Mouse (Mus musculus) limb, embryonic 14.5 days (tissue): ENCODE results near the gene 1700042G07Rik. TPM values are rescaled to one million over a fixed set of nuclear protein-coding genes. Genes with fewer than 3 reads are reported as not detected.

Experiments
- ATAC-seq: fragments of 200-750 bp; cut with Nextera tagmentation; 2 replicates; pipeline ENCODE4 v1.8.0; 2017; ENCODE audit warnings: low read depth, moderate number of reproducible peaks, moderate TSS enrichment; ENCODE audit not compliant: low FRiP score
- DNase-seq: peaks from one replicate; pipeline ENCODE4 v3.0.0-alpha.2; 2015; ENCODE audit warnings: low spot score
- H3K27ac ChIP-seq: fragments of 300-500 bp; sonication (generic); replicated peaks from 2 replicates; pipeline ENCODE4 v1.5.1; 2014; ENCODE audit warnings: low read depth, mild to moderate bottlenecking, low read length, moderate library complexity, mixed read lengths
- H3K27me3 ChIP-seq: fragments of 300-500 bp; sonication (generic); 2 replicates; pipeline ENCODE4 v1.6.1; 2014; ENCODE audit warnings: low read length, mixed read lengths; ENCODE audit not compliant: control insufficient read depth, insufficient read depth
- H3K36me3 ChIP-seq: fragments of 300-500 bp; sonication (generic); 2 replicates; pipeline ENCODE4 v1.6.1; 2014; ENCODE audit warnings: mild to moderate bottlenecking, low read length, moderate library complexity, mixed read lengths; ENCODE audit not compliant: control insufficient read depth, insufficient read depth
- H3K4me1 ChIP-seq: fragments of 300-500 bp; sonication (generic); 2 replicates; pipeline ENCODE4 v1.6.1; 2014; ENCODE audit warnings: antibody characterized with exemption, low read length, mixed read lengths; ENCODE audit not compliant: control insufficient read depth, insufficient read depth
- H3K4me2 ChIP-seq: fragments of 300-500 bp; sonication (generic); replicated peaks from 2 replicates; pipeline ENCODE4 v1.6.1; 2014; ENCODE audit warnings: low read depth, mild to moderate bottlenecking, low read length, moderate library complexity; ENCODE audit not compliant: severe bottlenecking
- H3K4me3 ChIP-seq: fragments of 300-500 bp; sonication (generic); replicated peaks from 2 replicates; pipeline ENCODE4 v1.5.1; 2014; ENCODE audit warnings: low read length
- H3K9ac ChIP-seq: fragments of 300-500 bp; sonication (generic); 2 replicates; pipeline ENCODE4 v1.6.1; 2014; ENCODE audit warnings: mild to moderate bottlenecking, low read depth, low read length, moderate library complexity; ENCODE audit not compliant: severe bottlenecking
- H3K9me3 ChIP-seq: fragments of 300-500 bp; sonication (generic); 2 replicates; pipeline ENCODE4 v1.6.1; 2016; ENCODE audit warnings: low read length; ENCODE audit not compliant: control insufficient read depth
- POLR2A ChIP-seq: fragments of 200-500 bp; IDR thresholded peaks from 2 replicates; pipeline ENCODE4 v1.8.0; 2012; ENCODE audit warnings: inconsistent platforms, mild to moderate bottlenecking, moderate library complexity, borderline replicate concordance; ENCODE audit not compliant: insufficient read depth, insufficient read length; ENCODE audit errors: extremely low read depth
- WGBS: fragments of 180-500 bp; shearing (Covaris S2); extraction: QIAGEN DNeasy Blood & Tissue Kit; methylation state at CpG from one replicate; pipeline ENCODE4 v1.1.7; 2014; 5-methylcytosine and 5-hydroxymethylcytosine counted together
- polyA plus RNA-seq, 2 experiments: library from polyadenylated mRNA; depleted of rRNA in 1 of 2; stranded (reverse) in 1 of 2; unstranded in 1 of 2; fragments of >200 nt; fragmentation: Nextera tagmentation in 1 of 2; extraction: Ambion mirVana in 1 of 2; gene quantifications; 2 replicates each; pipeline versions ENCODE4 v1.2.1 to v1.2.3; 2012 to 2014

1700042G07Rik gene
- polyA plus RNA-seq, 2 experiments = not detected

DNA sequence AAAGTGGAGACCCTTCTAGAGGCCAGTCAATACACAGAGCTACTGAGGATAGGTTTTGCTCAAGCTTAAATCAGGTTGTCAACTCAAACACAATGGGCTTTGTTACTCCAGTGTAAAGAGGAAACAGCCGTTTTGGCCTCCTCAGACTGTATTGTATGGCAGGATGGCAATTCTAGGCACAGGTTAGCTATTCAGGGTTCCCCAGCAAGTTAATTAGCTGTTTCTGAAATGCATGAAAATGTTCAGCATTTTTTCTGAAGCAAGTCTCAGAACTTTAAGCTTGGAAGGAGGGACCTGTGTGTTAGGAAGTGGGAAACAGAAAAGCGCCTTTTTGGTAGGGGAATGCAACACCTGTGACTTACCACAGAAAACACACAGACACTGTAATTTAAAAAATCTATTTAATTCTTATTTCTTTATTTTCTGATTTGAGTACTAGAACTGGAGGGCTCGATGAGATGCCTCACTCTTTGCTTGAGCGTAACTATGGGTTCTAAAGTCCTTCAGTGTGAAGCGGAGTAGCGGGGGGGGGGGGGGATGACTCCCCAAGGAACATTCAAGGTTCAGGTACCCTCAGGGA is 47.0 kb downstream of the 1700042G07Rik start:
- Histone ChIP-seq H3K9me3 (no peaks in the 10 kb centered on the region), H3K4me2 (peak overlapping the region; percentile 74), H3K9ac (peak overlapping the region; percentile 95), H3K27ac (peak overlapping the region; percentile 99), H3K4me3 (peak overlapping the region; percentile 76), H3K27me3 (no peaks in the 10 kb centered on the region), H3K4me1 (0 out of 2 replicates have a peak, but pooled peaks cover 4% of the 10 kb centered on the region), H3K36me3 (no peaks in the 10 kb centered on the region)
- ATAC-seq (no peak), DNase-seq (peak; percentile 8)
- 7% methylated on average over 6 of the region's 6 CpGs for WGBS
- TF ChIP-seq POLR2A = no peak

DNA sequence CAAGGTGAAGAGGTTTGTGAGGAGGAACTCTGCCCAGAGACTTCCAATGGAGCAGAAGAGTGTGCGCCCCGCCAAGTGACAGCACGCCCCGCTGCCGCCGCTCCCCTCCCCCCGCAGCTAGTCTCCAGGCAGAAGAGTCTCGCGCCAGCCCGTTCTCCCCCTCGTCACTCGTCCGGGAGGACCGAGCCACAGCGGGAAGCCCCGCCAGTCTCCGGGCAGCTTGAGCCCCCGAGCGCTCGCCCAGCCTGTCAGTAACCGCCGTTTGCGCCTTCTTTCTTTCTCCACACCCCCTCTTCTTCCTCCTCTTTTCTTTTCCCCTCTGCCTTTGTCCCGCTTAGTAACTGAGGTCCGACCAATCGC is 47.6 kb downstream of the 1700042G07Rik start:
- Histone ChIP-seq H3K4me2 (peak overlapping the region; percentile 74), H3K27me3 (no peaks in the 10 kb centered on the region), H3K4me3 (peak overlapping the region; percentile 76), H3K9ac (peak overlapping the region; percentile 95), H3K27ac (peak overlapping the region; percentile 99), H3K36me3 (no peaks in the 10 kb centered on the region), H3K9me3 (no peaks in the 10 kb centered on the region), H3K4me1 (0 out of 2 replicates have a peak, but pooled peaks cover 4% of the 10 kb centered on the region)
- WGBS = 2% methylated on average over 22 of the region's 26 CpGs
- ATAC-seq (peak; percentile 58), DNase-seq (no peak)
- TF ChIP-seq POLR2A = peak; percentile 92; the same call in 1 of the 2 replicates

DNA sequence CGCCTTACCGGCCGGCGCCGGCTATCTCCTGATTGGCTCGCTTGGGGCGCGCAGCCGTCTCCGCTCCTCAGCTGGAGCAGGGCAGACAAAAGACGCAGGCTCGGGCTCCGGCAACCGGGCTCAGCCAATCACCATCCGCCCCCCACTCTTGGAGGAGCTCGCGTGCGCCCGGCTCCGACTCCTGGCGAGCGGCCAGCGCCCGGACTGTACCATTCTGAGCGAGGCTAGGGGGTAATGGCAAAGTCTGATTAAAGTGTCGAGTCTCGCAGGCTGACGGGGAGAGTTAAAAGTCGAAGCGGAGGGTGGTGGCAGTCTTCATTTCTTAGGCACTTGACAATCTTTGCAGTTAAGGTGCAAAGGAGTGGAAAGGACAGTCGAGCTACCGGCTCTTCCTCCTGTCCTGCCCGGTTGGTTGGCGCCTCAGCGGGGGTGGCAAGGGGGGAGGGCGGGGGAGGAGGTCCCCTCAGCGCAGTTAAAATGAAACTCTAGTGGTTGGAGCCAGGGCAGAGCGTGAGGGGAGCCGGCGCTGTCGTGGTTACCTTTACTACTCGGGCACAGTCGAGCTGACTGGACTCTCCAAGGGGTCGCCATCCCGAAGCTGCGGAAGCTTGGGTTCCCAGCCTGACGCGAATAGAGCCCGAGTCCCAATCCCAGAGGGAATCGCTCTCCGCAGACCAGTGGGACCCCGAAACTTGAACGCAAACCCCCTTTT is 48.1 kb downstream of the 1700042G07Rik start, which contains the start of gene Pik3r3:
TSS of gene Pik3r3 (plus strand) at position 479 of the 712 bp plus-strand sequence.
- Histone ChIP-seq H3K27me3 (no peaks in the 10 kb centered on the region), H3K4me2 (peak within 1 kb of the TSS; percentile 74), H3K4me1 (0 out of 2 replicates have a peak, but pooled peaks cover 4% of the 10 kb centered on the region), H3K9me3 (no peaks in the 10 kb centered on the region), H3K27ac (peak within 1 kb of the TSS; percentile 99), H3K36me3 (no peaks in the 10 kb centered on the region), H3K9ac (peak within 1 kb of the TSS; percentile 95), H3K4me3 (peak within 1 kb of the TSS; percentile 76)
- peak; percentile 100 for ATAC-seq
- WGBS = under 1% methylated on average over 52 of the region's 53 CpGs
- DNase-seq = peak; percentile 99
- peak; percentile 99 for TF ChIP-seq POLR2A

DNA sequence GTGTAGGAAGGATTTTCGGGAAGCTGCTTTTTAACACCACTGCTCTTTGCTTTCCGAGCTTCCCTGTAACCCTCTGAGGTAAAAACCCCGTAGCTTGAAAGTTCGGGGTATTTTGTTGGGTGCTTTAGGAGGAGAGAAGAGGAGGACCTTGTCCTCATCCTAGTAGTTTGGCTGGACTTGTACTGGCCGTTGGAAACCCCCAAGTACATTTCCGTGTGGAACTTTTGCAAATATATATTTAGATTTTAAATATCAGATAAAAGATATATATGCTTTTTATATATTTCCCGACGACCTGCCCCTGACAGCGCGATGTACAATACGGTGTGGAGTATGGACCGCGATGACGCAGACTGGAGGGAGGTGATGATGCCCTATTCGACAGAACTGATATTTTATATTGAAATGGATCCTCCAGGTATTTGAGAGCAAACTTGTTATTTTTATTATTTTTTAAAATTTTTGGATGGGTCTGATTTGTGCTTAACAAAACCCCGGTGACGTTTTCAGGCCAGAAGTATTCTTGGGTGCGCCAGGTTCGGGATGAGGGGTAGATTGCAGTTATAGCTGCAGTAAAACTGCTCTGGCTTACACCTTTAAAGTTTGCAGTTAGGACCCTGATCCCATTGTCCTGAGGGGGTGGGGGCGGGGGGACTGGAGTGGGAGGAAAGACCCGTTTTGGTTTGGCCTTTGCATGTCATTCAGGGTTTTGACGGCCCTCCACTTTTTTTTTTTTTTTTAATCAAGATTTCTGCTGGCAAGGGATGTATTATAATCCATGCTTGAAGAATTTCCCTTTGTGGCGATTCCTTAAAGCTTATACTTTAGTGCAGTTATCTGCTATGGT is 49.0 kb downstream of the 1700042G07Rik start:
- TF ChIP-seq POLR2A = no peak
- no peaks in the 10 kb centered on the region for H3K9me3 ChIP-seq
- H3K4me1 ChIP-seq = 0 out of 2 replicates have a peak, but pooled peaks cover 4% of the 10 kb centered on the region
- WGBS = under 1% methylated on average over 23 of the region's 23 CpGs
- H3K27ac ChIP-seq = peak overlapping the region; percentile 99
- no peaks in the 10 kb centered on the region for H3K27me3 ChIP-seq
- H3K36me3 ChIP-seq = no peaks in the 10 kb centered on the region
- ATAC-seq = no peak
- peak overlapping the region; percentile 95 for H3K9ac ChIP-seq
- DNase-seq = peak; percentile 23
- peak overlapping the region; percentile 76 for H3K4me3 ChIP-seq
- H3K4me2 ChIP-seq = peak overlapping the region; percentile 74

DNA sequence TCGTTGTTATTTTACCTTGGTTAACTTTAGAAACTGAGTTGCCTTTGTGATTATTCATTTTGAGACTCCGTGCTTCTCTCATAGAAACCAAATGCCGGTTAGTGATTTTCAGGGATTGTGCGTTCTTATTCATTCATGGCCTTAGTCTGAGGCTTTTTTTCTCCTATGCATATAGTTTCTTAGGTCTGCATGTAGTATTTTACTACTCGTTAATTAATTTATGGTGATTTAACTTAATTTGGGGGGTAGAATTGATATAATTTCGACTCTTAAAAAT is 49.6 kb downstream of the 1700042G07Rik start:
- H3K27me3 ChIP-seq = no peaks in the 10 kb centered on the region
- H3K9ac ChIP-seq = peak overlapping the region; percentile 95
- peak overlapping the region; percentile 74 for H3K4me2 ChIP-seq
- ATAC-seq (no peak), DNase-seq (no peak)
- H3K27ac ChIP-seq = peak overlapping the region; percentile 99
- no peaks in the 10 kb centered on the region for H3K36me3 ChIP-seq
- 5% methylated on average over 6 of the region's 6 CpGs for WGBS
- H3K4me3 ChIP-seq = peak overlapping the region; percentile 76
- no peak for TF ChIP-seq POLR2A
- no peaks in the 10 kb centered on the region for H3K9me3 ChIP-seq
- H3K4me1 ChIP-seq = 0 out of 2 replicates have a peak, but pooled peaks cover 4% of the 10 kb centered on the region

Other genes with a start within 250 kb of the 1700042G07Rik start
- gene Dmbx1, start 233.4 kb upstream of the 1700042G07Rik start, polyA plus RNA-seq (2012; rRNA removed) = 0.05 and 0.09 TPM in 2 replicates
- gene Dmbx1, start 233.4 kb upstream of the 1700042G07Rik start, polyA plus RNA-seq (2014; fragmentation: Nextera tagmentation; extraction: Ambion mirVana) = not detected in 2 replicates
- gene Faah, start 155.4 kb upstream of the 1700042G07Rik start, polyA plus RNA-seq (2012; rRNA removed) = 1.7 and 1.9 TPM in 2 replicates
- gene Faah, start 155.4 kb upstream of the 1700042G07Rik start, polyA plus RNA-seq (2014; fragmentation: Nextera tagmentation; extraction: Ambion mirVana) = 1.9 and 2.1 TPM in 2 replicates
- gene Nsun4, start 119.5 kb upstream of the 1700042G07Rik start, polyA plus RNA-seq (2012; rRNA removed) = 12.7 and 13.4 TPM in 2 replicates
- 18.8 and 21.0 TPM in 2 replicates for gene Nsun4, start 119.5 kb upstream of the 1700042G07Rik start, polyA plus RNA-seq (2014; fragmentation: Nextera tagmentation; extraction: Ambion mirVana)
- 318 and 510 TPM in 2 replicates for gene Uqcrh, start 98.3 kb upstream of the 1700042G07Rik start, polyA plus RNA-seq (2012; rRNA removed)
- 494 and 543 TPM in 2 replicates for gene Uqcrh, start 98.3 kb upstream of the 1700042G07Rik start, polyA plus RNA-seq (2014; fragmentation: Nextera tagmentation; extraction: Ambion mirVana)
- gene Lrrc41, start 98.1 kb upstream of the 1700042G07Rik start, polyA plus RNA-seq (2012; rRNA removed) = 60.2 and 92.2 TPM in 2 replicates
- 80.8 and 89.3 TPM in 2 replicates for gene Lrrc41, start 98.1 kb upstream of the 1700042G07Rik start, polyA plus RNA-seq (2014; fragmentation: Nextera tagmentation; extraction: Ambion mirVana)
- gene Rad54l, start 49.7 kb upstream of the 1700042G07Rik start, polyA plus RNA-seq (2012; rRNA removed) = 18.2 TPM in 2 replicates
- 22.3 and 25.9 TPM in 2 replicates for gene Rad54l, start 49.7 kb upstream of the 1700042G07Rik start, polyA plus RNA-seq (2014; fragmentation: Nextera tagmentation; extraction: Ambion mirVana)
- 79.5 and 79.6 TPM in 2 replicates for gene Pomgnt1, start 49.5 kb upstream of the 1700042G07Rik start, polyA plus RNA-seq (2012; rRNA removed)
- 62.7 and 67.0 TPM in 2 replicates for gene Pomgnt1, start 49.5 kb upstream of the 1700042G07Rik start, polyA plus RNA-seq (2014; fragmentation: Nextera tagmentation; extraction: Ambion mirVana)
- gene Lurap1, start 22.0 kb upstream of the 1700042G07Rik start, polyA plus RNA-seq (2012; rRNA removed) = 1.7 and 2.1 TPM in 2 replicates
- 2.5 and 3.1 TPM in 2 replicates for gene Lurap1, start 22.0 kb upstream of the 1700042G07Rik start, polyA plus RNA-seq (2014; fragmentation: Nextera tagmentation; extraction: Ambion mirVana)
- gene Tspan1, start 5.8 kb upstream of the 1700042G07Rik start, polyA plus RNA-seq (2012; rRNA removed) = not detected in 2 replicates
- not detected in 2 replicates for gene Tspan1, start 5.8 kb upstream of the 1700042G07Rik start, polyA plus RNA-seq (2014; fragmentation: Nextera tagmentation; extraction: Ambion mirVana)
- not detected in 2 replicates for gene Gm49337, start within 50 bp of the 1700042G07Rik start, polyA plus RNA-seq (2012; rRNA removed)
- gene Gm49337, start within 50 bp of the 1700042G07Rik start, polyA plus RNA-seq (2014; fragmentation: Nextera tagmentation; extraction: Ambion mirVana) = not detected in 2 replicates
- 24.8 and 27.1 TPM in 2 replicates for gene Pik3r3, start 48.2 kb downstream of the 1700042G07Rik start, polyA plus RNA-seq (2012; rRNA removed)
- 14.7 and 21.7 TPM in 2 replicates for gene Pik3r3, start 48.2 kb downstream of the 1700042G07Rik start, polyA plus RNA-seq (2014; fragmentation: Nextera tagmentation; extraction: Ambion mirVana)